Mouse (Mus musculus): ENCODE results near the gene Spint3.

DNA sequence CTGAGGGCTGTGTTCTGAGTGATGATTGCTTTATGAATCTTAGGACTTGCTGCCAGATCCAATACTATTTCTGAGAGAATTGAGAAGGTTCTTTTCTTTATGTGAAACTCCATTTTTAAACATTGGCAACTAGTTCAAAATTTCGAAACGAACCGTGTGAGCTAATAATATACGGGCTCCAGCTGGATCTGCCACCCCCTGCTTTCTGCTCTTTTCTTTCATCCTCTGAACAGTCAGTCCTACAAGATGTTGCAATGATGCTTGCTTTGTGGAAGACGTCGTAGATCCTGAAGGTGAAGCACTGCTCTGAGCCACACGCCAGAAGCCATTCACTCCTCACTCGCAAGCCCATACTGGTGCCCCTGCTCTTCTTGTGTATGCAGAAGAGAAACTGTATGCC, 14.8 kb downstream of the Spint3 start:
- no peak for TF ChIP-seq E2F4 (IDR thresholded peaks at IDR 0.05; ENCODE audit: insufficient replicate concordance, low read depth, low read length)
- TF ChIP-seq POLR2A (IDR thresholded peaks at IDR 0.05; ENCODE audit: low read depth, low read length), result no peak
- TF ChIP-seq GABPA (IDR thresholded peaks at IDR 0.05; ENCODE audit: insufficient replicate concordance, low read depth, low read length), result no peak
- no peak for TF ChIP-seq TBP (conservative IDR thresholded peaks at IDR 0.05; ENCODE audit: low read depth, low read length)
- TF ChIP-seq CTCF (conservative IDR thresholded peaks at IDR 0.05 in 1 of 2, IDR thresholded peaks at IDR 0.05 in 1 of 2; ENCODE audit: low read depth in 2 of 2, low read length in 2 of 2), result no peak
- TF ChIP-seq MAX (IDR thresholded peaks at IDR 0.05; ENCODE audit: low read length), result no peak
- TF ChIP-seq ZMIZ1 (IDR thresholded peaks at IDR 0.05; ENCODE audit: low read depth, low read length), result no peak
- no peak for TF ChIP-seq CHD2 (IDR thresholded peaks at IDR 0.05; ENCODE audit: low read length)

Data from CH12.LX (cell line).